Mouse (Mus musculus): ENCODE measurements around the gene Fam110a. TPM values are rescaled to one million over a fixed set of nuclear protein-coding genes. Genes with fewer than 3 reads are reported as not detected.

The Fam110a gene
- polyA plus RNA-seq, 1 experiment, result 9.0 TPM

- Histone ChIP-seq H3K27me3 (ENCODE audit: control insufficient read depth, insufficient read depth, low read length) (no peaks in the 10 kb centered on the region), H3K36me3 (ENCODE audit: control insufficient read depth, insufficient read depth, low read length) (no peaks in the 10 kb centered on the region)
- WGBS, result 61% methylated on average over 2 of the region's 2 CpGs
Observed at GRCm38 (mm10) chr2:151988978-151989377, 9.0 kb upstream of the Fam110a start.

GRCm38 (mm10) chr2:151986958-151987357 is 6.9 kb upstream of the Fam110a start:
- WGBS, result 77% methylated on average over 8 of the region's 8 CpGs

More at GRCm38 (mm10) chr2:151988978-151989377, 9.0 kb upstream of the Fam110a start:
- Histone ChIP-seq H3K4me1 (ENCODE audit: control insufficient read depth, insufficient read depth, insufficient read length) (no peaks in the 10 kb centered on the region), H3K27ac (ENCODE audit: insufficient read depth, low read length) (no peak overlapping the region), H3K4me3 (ENCODE audit: extremely low read depth, insufficient read depth, insufficient read length) (no peak overlapping the region)
- no peak for DNase-seq (ENCODE audit: low read depth in 1 of 2, low spot score in 2 of 2)
- TF ChIP-seq POLR2A (IDR thresholded peaks at IDR 0.05; ENCODE audit: low read depth, low read length) (no peak), CTCF (IDR thresholded peaks at IDR 0.05; ENCODE audit: extremely low read depth, insufficient read depth, insufficient read length, insufficient replicate concordance) (no peak)

GRCm38 (mm10) chr2:151985426-151986172 is 5.6 kb upstream of the Fam110a start:
- no peak for DNase-seq (ENCODE audit: low read depth in 1 of 2, low spot score in 2 of 2)
- no peak overlapping the region for H3K27ac ChIP-seq (ENCODE audit: insufficient read depth, low read length)
- no peaks in the 10 kb centered on the region for H3K4me1 ChIP-seq (ENCODE audit: control insufficient read depth, insufficient read depth, insufficient read length)
- TF ChIP-seq POLR2A (IDR thresholded peaks at IDR 0.05; ENCODE audit: low read depth, low read length) (no peak), CTCF (IDR thresholded peaks at IDR 0.05; ENCODE audit: extremely low read depth, insufficient read depth, insufficient read length, insufficient replicate concordance) (no peak)
- no peaks in the 10 kb centered on the region for H3K36me3 ChIP-seq (ENCODE audit: control insufficient read depth, insufficient read depth, low read length)
- H3K4me3 ChIP-seq (ENCODE audit: extremely low read depth, insufficient read depth, insufficient read length), result no peak overlapping the region
- WGBS, result 20% methylated on average over 7 of the region's 7 CpGs
- no peaks in the 10 kb centered on the region for H3K27me3 ChIP-seq (ENCODE audit: control insufficient read depth, insufficient read depth, low read length)

More at GRCm38 (mm10) chr2:151986958-151987357, 6.9 kb upstream of the Fam110a start:
- Histone ChIP-seq H3K4me3 (ENCODE audit: extremely low read depth, insufficient read depth, insufficient read length) (no peak overlapping the region), H3K36me3 (ENCODE audit: control insufficient read depth, insufficient read depth, low read length) (no peaks in the 10 kb centered on the region), H3K27me3 (ENCODE audit: control insufficient read depth, insufficient read depth, low read length) (no peaks in the 10 kb centered on the region), H3K27ac (ENCODE audit: insufficient read depth, low read length) (no peak overlapping the region), H3K4me1 (ENCODE audit: control insufficient read depth, insufficient read depth, insufficient read length) (no peaks in the 10 kb centered on the region)
- TF ChIP-seq POLR2A (IDR thresholded peaks at IDR 0.05; ENCODE audit: low read depth, low read length) (no peak), CTCF (IDR thresholded peaks at IDR 0.05; ENCODE audit: extremely low read depth, insufficient read depth, insufficient read length, insufficient replicate concordance) (no peak)
- DNase-seq (ENCODE audit: low read depth in 1 of 2, low spot score in 2 of 2), result no peak

DNA sequence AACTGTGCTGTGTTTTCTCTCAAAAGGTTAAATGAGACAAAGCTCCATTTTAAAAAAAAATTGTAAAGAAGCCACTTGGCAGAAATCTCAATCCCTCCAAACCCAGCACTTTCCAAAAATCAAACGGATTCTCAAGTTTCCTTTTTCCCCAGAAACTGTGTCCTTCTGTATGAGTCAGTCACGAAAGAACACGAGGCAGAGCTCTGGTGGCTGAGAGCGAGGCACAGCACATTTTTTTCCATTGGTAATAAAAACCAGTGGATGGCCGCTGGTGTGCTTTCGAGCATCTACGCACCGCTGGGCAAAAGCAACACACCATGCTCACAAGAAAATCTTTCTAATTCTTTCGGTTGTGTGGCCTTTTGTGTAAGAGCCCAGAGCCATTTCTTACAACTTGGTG is 4.0 kb upstream of the Fam110a start:
- no peak for DNase-seq (ENCODE audit: low read depth in 1 of 2, low spot score in 2 of 2)
- Histone ChIP-seq H3K4me1 (ENCODE audit: control insufficient read depth, insufficient read depth, insufficient read length) (peaks cover 4% of the 10 kb centered on the region; the same call in 1 of the 2 replicates), H3K27ac (ENCODE audit: insufficient read depth, low read length) (no peak overlapping the region), H3K36me3 (ENCODE audit: control insufficient read depth, insufficient read depth, low read length) (no peaks in the 10 kb centered on the region), H3K4me3 (ENCODE audit: extremely low read depth, insufficient read depth, insufficient read length) (no peak overlapping the region), H3K27me3 (ENCODE audit: control insufficient read depth, insufficient read depth, low read length) (no peaks in the 10 kb centered on the region)
- WGBS, result 50% methylated on average over 9 of the region's 9 CpGs
- TF ChIP-seq CTCF (IDR thresholded peaks at IDR 0.05; ENCODE audit: extremely low read depth, insufficient read depth, insufficient read length, insufficient replicate concordance), result no peak
- no peak for TF ChIP-seq POLR2A (IDR thresholded peaks at IDR 0.05; ENCODE audit: low read depth, low read length)

DNA sequence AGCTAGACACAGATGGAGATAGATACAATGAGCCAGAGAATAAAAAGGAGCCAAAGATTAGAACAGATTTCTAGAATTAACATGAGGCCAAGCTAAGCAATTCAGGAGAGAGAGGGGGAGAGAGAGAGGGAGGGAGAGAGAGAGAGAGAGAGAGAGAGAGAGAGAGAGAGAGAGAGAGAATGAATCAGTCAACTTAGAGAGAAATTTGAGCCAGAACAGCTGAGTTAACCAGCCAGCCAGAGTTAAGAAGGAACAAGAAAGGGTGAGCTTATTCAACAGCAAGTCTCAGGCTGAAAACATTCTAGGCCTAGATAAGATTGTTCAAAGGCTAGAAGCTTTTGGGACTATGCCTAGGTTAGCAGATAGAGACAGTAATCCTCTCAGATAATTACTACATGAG is 2.5 kb upstream of the Fam110a start:
- H3K36me3 ChIP-seq (ENCODE audit: control insufficient read depth, insufficient read depth, low read length), result no peaks in the 10 kb centered on the region
- TF ChIP-seq CTCF (IDR thresholded peaks at IDR 0.05; ENCODE audit: extremely low read depth, insufficient read depth, insufficient read length, insufficient replicate concordance) (no peak), POLR2A (IDR thresholded peaks at IDR 0.05; ENCODE audit: low read depth, low read length) (no peak)
- H3K27ac ChIP-seq (ENCODE audit: insufficient read depth, low read length), result no peak overlapping the region

GRCm38 (mm10) chr2:151981268-151981667 is 1.2 kb upstream of the Fam110a start:
- H3K4me1 ChIP-seq (ENCODE audit: control insufficient read depth, insufficient read depth, insufficient read length), result peaks cover 17% of the 10 kb centered on the region; the same call in 1 of the 2 replicates
- no peak overlapping the region for H3K27ac ChIP-seq (ENCODE audit: insufficient read depth, low read length)
- no peaks in the 10 kb centered on the region for H3K27me3 ChIP-seq (ENCODE audit: control insufficient read depth, insufficient read depth, low read length)
- TF ChIP-seq CTCF (IDR thresholded peaks at IDR 0.05; ENCODE audit: extremely low read depth, insufficient read depth, insufficient read length, insufficient replicate concordance) (no peak), POLR2A (IDR thresholded peaks at IDR 0.05; ENCODE audit: low read depth, low read length) (no peak)
- 25% methylated on average over 6 of the region's 6 CpGs for WGBS
- no peaks in the 10 kb centered on the region for H3K36me3 ChIP-seq (ENCODE audit: control insufficient read depth, insufficient read depth, low read length)
- DNase-seq (ENCODE audit: low read depth in 1 of 2, low spot score in 2 of 2), result no peak
- no peak overlapping the region for H3K4me3 ChIP-seq (ENCODE audit: extremely low read depth, insufficient read depth, insufficient read length)

More for the DNA sequence above, 2.5 kb upstream of the Fam110a start:
- no peak overlapping the region for H3K4me3 ChIP-seq (ENCODE audit: extremely low read depth, insufficient read depth, insufficient read length)
- H3K27me3 ChIP-seq (ENCODE audit: control insufficient read depth, insufficient read depth, low read length), result no peaks in the 10 kb centered on the region
- peaks cover 17% of the 10 kb centered on the region; the same call in 1 of the 2 replicates for H3K4me1 ChIP-seq (ENCODE audit: control insufficient read depth, insufficient read depth, insufficient read length)
- no peak for DNase-seq (ENCODE audit: low read depth in 1 of 2, low spot score in 2 of 2)

- WGBS, result 47% methylated on average over 3 of the region's 3 CpGs
- peak overlapping the region; percentile 83; the same call in 1 of the 2 replicates for H3K4me3 ChIP-seq (ENCODE audit: extremely low read depth, insufficient read depth, insufficient read length)
- H3K36me3 ChIP-seq (ENCODE audit: control insufficient read depth, insufficient read depth, low read length), result no peaks in the 10 kb centered on the region
- no peak for DNase-seq (ENCODE audit: low read depth in 1 of 2, low spot score in 2 of 2)
- no peaks in the 10 kb centered on the region for H3K27me3 ChIP-seq (ENCODE audit: control insufficient read depth, insufficient read depth, low read length)
- H3K4me1 ChIP-seq (ENCODE audit: control insufficient read depth, insufficient read depth, insufficient read length), result peaks cover 17% of the 10 kb centered on the region; the same call in 1 of the 2 replicates
- no peak overlapping the region for H3K27ac ChIP-seq (ENCODE audit: insufficient read depth, low read length)
- TF ChIP-seq POLR2A (IDR thresholded peaks at IDR 0.05; ENCODE audit: low read depth, low read length) (no peak), CTCF (IDR thresholded peaks at IDR 0.05; ENCODE audit: extremely low read depth, insufficient read depth, insufficient read length, insufficient replicate concordance) (no peak)
Observed at GRCm38 (mm10) chr2:151980355-151980693, 305 bp upstream of the Fam110a start.
